Mouse (Mus musculus) forebrain, embryonic 15.5 days (tissue): ENCODE data around the gene Ghitm. TPM values are rescaled to one million over a fixed set of nuclear protein-coding genes. Genes with fewer than 3 reads are reported as not detected.

ENCODE experiments used
- ATAC-seq: fragments of 200-750 bp; cut with Nextera tagmentation; replicated peaks from 2 replicates; pipeline ENCODE4 v1.8.0; 2017; ENCODE audit warnings: mild to moderate bottlenecking, moderate TSS enrichment, moderate library complexity
- H3K27ac ChIP-seq: fragments of 300-500 bp; sonication (generic); replicated peaks from 2 replicates; pipeline ENCODE4 v1.5.1; 2015; ENCODE audit warnings: mild to moderate bottlenecking, inconsistent platforms
- H3K27me3 ChIP-seq: fragments of 300-500 bp; sonication (generic); 2 replicates; pipeline ENCODE4 v1.6.1; 2015; ENCODE audit warnings: inconsistent platforms
- H3K36me3 ChIP-seq: fragments of 300-500 bp; sonication (generic); 2 replicates; pipeline ENCODE4 v1.6.1; 2015; ENCODE audit warnings: mild to moderate bottlenecking, inconsistent platforms
- H3K4me1 ChIP-seq: fragments of 300-500 bp; sonication (generic); 2 replicates; pipeline ENCODE4 v1.6.1; 2015; ENCODE audit warnings: inconsistent platforms
- H3K4me2 ChIP-seq: fragments of 300-500 bp; sonication (generic); replicated peaks from 2 replicates; pipeline ENCODE4 v1.6.1; 2015; ENCODE audit warnings: mild to moderate bottlenecking, inconsistent platforms
- H3K4me3 ChIP-seq: fragments of 300-500 bp; sonication (generic); 2 replicates; pipeline ENCODE4 v1.5.1; 2015; ENCODE audit warnings: mild to moderate bottlenecking, inconsistent platforms
- H3K9ac ChIP-seq: fragments of 300-500 bp; sonication (generic); replicated peaks from 2 replicates; pipeline ENCODE4 v1.6.1; 2015; ENCODE audit warnings: mild to moderate bottlenecking, inconsistent platforms
- H3K9me3 ChIP-seq: fragments of 300-500 bp; sonication (generic); 2 replicates; pipeline ENCODE4 v1.6.1; 2016; ENCODE audit warnings: inconsistent platforms
- WGBS: fragments of 180-500 bp; shearing (Covaris S2); methylation state at CpG from one replicate; pipeline ENCODE4 v1.1.7; 2015; ENCODE audit warnings: mixed read lengths; 5-methylcytosine and 5-hydroxymethylcytosine counted together
- polyA plus RNA-seq: library from polyadenylated mRNA; unstranded; fragments of >200 nt; fragmentation: Nextera tagmentation; extraction: Ambion mirVana; gene quantifications from 2 replicates; pipeline ENCODE4 v1.2.1, GENCODE M21; 2015

Ghitm gene
- polyA plus RNA-seq, 1 experiment from 2014 or later = 184 TPM

DNA sequence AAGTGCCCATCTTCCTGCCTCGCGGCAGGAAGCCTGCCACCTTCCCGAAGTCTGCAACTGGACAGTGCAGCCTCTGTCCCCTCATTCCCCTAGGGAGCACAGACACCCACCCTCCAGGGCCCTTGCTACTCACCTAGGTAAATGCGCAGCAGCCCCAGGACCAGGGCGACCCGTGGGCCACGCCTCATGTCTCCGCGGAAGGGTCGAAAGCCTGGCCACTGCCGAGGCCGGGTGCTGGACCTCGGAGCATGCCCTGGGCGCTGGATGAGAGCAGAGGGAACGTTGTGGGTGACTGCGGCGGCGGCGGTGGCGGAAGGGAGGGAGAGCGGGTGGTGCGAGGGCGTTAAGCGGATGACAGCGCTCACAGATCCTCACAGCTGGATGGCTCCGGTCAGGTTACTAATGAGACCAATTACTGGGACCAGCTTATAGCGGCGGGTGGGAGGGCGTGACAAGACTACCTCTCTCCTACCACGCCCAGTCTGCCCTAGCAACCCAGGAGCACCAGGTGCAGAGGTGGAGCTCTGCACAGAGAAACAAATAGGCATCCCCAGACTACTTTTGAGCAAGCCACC lies 37.0 kb downstream of the Ghitm start, which contains the start of gene Cdhr1:
Gene Cdhr1, minus strand, starts transcription at position 392 of the 575 bp plus-strand sequence.
- Histone ChIP-seq H3K27ac (no peak within 1 kb of the TSS), H3K4me2 (peak within 1 kb of the TSS; percentile 83), H3K9me3 (no peaks in the 10 kb centered on the region), H3K36me3 (no peaks in the 10 kb centered on the region), H3K4me3 (peak within 1 kb of the TSS; percentile 43), H3K27me3 (no peaks in the 10 kb centered on the region; the same call in 1 of the 2 replicates), H3K4me1 (peaks cover 10% of the 10 kb centered on the region), H3K9ac (peak within 1 kb of the TSS; percentile 47)
- WGBS = under 1% methylated on average over 30 of the region's 30 CpGs
- peak; percentile 67 for ATAC-seq

DNA sequence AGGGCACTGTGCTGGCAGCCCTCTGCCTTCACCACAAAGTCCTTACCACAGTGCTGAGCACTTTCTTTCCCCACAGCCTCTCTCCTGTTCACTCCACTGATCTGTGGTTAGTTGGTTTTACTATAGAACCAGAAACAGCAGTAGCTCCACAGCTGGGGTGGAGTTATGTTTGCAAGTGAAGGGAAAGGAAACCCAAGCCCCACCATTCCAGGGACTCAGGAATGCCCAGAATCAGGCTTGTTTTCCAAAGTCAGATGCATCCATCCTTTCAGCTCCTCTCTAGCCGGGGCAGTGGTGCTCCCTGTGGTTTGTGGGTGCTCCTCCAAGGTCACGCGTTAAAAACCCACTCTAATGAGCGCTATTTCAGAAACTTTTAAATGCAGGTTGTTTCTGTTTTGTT lies 39.5 kb downstream of the Ghitm start:
- H3K36me3 ChIP-seq = no peaks in the 10 kb centered on the region
- peaks cover 10% of the 10 kb centered on the region for H3K4me1 ChIP-seq
- ATAC-seq = no peak
- no peak overlapping the region for H3K9ac ChIP-seq
- H3K27me3 ChIP-seq = no peaks in the 10 kb centered on the region; the same call in 1 of the 2 replicates
- no peak overlapping the region for H3K27ac ChIP-seq
- no peaks in the 10 kb centered on the region for H3K9me3 ChIP-seq
- no peak overlapping the region for H3K4me2 ChIP-seq
- WGBS = 78% methylated on average over 4 of the region's 4 CpGs
- H3K4me3 ChIP-seq = no peak overlapping the region

DNA sequence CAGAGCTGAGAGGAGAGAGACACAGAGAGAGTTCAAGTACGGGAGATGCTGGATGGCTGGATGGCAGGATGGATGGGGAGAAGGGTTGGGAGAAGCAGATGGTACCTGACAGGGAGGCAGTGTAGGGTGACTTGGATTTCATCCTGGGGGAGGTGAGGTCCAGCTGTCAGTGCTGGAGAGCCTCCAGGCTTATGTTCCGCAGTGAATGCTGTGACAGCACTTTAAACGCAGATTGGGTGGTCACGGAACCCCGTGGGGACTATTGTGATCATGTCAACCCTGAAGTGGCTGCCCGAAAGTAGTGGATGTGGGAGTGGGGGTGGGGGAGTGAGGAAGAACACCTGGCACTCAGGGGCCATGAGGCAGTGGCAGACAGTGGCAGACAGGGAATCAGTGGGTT lies 40.6 kb downstream of the Ghitm start:
- no peaks in the 10 kb centered on the region; the same call in 1 of the 2 replicates for H3K27me3 ChIP-seq
- no peak overlapping the region for H3K27ac ChIP-seq
- H3K4me3 ChIP-seq = no peak overlapping the region
- ATAC-seq = no peak
- 50% methylated on average over 6 of the region's 6 CpGs for WGBS
- H3K9me3 ChIP-seq = no peaks in the 10 kb centered on the region
- H3K36me3 ChIP-seq = no peaks in the 10 kb centered on the region
- H3K9ac ChIP-seq = no peak overlapping the region
- no peak overlapping the region for H3K4me2 ChIP-seq
- H3K4me1 ChIP-seq = peaks cover 10% of the 10 kb centered on the region

DNA sequence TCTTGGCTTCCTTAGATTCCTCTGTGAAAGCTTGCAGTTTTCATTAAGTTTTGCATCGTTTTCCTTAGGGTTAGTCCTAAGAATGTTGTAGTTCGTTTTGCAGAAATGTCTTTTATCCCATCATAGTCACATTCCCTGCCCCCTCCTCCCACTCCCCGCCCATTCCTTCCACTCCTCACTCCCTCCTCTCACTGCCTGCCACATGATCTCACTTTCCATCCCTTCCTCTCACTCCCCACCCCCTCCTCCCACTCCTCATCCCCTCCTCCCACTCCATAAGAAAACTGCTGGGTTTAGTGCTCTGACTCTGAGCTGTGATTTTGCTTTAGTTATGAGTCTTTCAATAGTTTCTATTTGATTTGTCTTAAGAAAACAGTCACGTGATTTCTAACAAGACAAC lies 51.3 kb downstream of the Ghitm start:
- WGBS = 13% methylated on average over 4 of the region's 4 CpGs
- no peak overlapping the region for H3K4me2 ChIP-seq
- H3K27me3 ChIP-seq = no peaks in the 10 kb centered on the region
- H3K4me3 ChIP-seq = no peak overlapping the region
- no peaks in the 10 kb centered on the region for H3K9me3 ChIP-seq
- H3K9ac ChIP-seq = no peak overlapping the region
- no peak overlapping the region for H3K27ac ChIP-seq
- H3K36me3 ChIP-seq = no peaks in the 10 kb centered on the region
- H3K4me1 ChIP-seq = no peaks in the 10 kb centered on the region
- 0 out of 2 replicates have a peak, but pooled peaks have one; percentile 13 for ATAC-seq

DNA sequence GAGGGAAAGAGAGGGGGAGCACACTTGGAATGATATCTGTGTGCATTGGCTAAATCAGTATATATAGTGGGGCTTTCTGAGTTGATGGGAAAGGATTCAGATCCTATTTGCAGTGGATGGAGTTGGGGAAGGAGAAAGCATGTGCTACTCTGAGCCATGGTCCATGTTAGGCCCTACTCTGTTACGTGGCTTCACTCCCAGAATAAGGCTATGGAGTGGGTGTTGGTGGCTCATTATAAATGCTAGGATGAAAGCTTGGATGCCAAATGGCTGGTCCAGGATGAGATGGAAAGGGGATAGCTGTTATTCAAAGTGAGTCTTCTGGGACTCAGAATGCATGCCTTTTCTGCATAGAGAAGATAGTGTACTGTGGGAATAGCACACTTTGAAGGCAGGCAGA lies 54.3 kb downstream of the Ghitm start:
- no peak overlapping the region for H3K4me3 ChIP-seq
- no peaks in the 10 kb centered on the region for H3K4me1 ChIP-seq
- WGBS = 92% methylated on average over 1 of the region's 1 CpGs
- no peak overlapping the region for H3K4me2 ChIP-seq
- H3K27ac ChIP-seq = no peak overlapping the region
- no peaks in the 10 kb centered on the region for H3K36me3 ChIP-seq
- no peak for ATAC-seq
- H3K27me3 ChIP-seq = no peaks in the 10 kb centered on the region
- H3K9ac ChIP-seq = no peak overlapping the region
- no peaks in the 10 kb centered on the region for H3K9me3 ChIP-seq

Other genes starting within 250 kb of the Ghitm start
- 86.9 and 87.9 TPM in 2 replicates for gene Ccser2, start 166.5 kb downstream of the Ghitm start, polyA plus RNA-seq
- gene Rgr, start 86.3 kb downstream of the Ghitm start, polyA plus RNA-seq = not detected in 2 replicates
- gene Lrit1, start 80.4 kb downstream of the Ghitm start, polyA plus RNA-seq = not detected in 2 replicates
- not detected in 2 replicates for gene Lrit2, start 67.3 kb downstream of the Ghitm start, polyA plus RNA-seq
- 3.0 TPM in 2 replicates for gene Cdhr1, start 36.9 kb downstream of the Ghitm start, polyA plus RNA-seq
- 0.28 and 0.39 TPM in 2 replicates for gene 2610528A11Rik, start 21.2 kb downstream of the Ghitm start, polyA plus RNA-seq